Mouse (Mus musculus): ENCODE data around the gene Xaf1. TPM values are rescaled to one million over a fixed set of nuclear protein-coding genes. Genes with fewer than 3 reads are reported as not detected.
"Not testable (repeated sequence)": the region's sequence is repeated elsewhere in the genome, so short reads cannot be mapped to it uniquely, and the experiment has no call there.

Xaf1 gene
- total RNA-seq, 2 experiments from 2014 or later: 3.6 to 11.7 TPM

- no peak for ATAC-seq (replicated peaks; ENCODE audit: poor library complexity, severe bottlenecking)
Measured at GRCm38 (mm10) chr11:72310491-72310890, 9.1 kb downstream of the Xaf1 start.

DNA sequence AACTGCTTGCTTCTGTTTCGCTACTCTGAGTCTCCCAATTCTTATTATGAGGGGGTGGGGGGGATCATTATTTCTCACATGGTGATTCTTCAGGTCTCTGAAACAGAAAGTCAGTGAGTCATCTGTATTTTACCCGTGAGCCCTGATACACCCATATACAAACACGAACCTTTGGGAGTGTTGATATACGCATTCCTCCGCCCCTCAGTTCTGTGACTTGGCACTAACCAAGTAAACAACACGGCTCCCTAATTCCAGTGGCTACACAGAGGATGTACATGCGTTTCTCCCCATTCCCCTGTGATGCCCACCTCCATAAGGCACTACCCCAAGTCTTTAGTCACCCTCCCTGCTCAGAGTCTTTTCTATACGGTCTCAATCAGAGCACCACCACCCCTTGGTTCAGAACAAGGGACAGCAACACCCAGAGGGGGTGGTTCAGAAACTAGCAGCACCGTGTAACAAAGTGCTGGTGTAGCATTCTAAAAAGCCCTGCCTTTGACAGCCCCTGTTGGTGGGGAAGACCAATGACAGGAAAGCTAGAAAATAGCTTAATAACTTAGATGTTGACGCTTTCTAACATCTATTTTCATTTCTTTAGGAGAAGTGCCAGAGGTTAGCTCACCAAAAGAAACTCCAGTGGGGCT, 10.0 kb downstream of the Xaf1 start:
- no peak for ATAC-seq (replicated peaks; ENCODE audit: poor library complexity, severe bottlenecking)

DNA sequence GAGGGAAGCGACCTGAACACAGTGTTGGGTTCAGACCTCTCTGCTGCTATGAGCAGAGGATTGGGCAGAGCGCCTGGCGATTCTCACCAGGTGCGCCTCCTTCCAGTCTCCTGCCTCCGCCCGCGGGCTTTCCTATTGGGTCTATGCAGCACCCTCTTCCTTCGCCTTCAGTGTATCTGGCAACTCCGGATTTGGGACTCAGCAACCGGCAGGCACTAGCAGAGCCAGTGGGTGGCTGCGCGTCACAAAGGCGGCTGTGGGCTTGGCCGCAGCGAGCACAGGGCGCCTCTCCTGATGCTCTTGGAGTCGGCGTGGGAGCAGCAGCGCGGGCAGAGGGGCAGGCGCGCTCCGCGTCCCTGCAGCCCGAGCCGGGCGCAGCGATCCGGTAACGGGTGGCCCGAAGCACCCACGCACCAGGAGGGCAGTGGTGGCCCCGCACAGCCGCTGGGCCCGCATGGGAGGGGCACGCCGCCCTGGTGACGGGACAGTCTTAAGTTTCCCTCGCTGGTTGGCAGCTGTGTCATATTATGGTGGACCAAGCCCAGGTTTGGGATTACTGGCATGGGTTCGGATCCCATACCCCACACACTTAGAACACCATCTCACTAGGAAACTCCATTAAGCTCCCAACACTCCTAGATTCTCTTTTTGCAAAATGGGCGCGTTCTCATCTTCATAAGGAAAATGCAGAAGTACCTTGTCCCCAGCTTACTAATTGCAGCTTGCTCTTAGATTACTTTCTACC, 12.9 kb downstream of the Xaf1 start, which contains the start of gene Fbxo39:
Gene Fbxo39, plus strand, starts transcription at position 294 of the 745 bp plus-strand sequence.
- peak; percentile 48 for ATAC-seq (replicated peaks; ENCODE audit: poor library complexity, severe bottlenecking)

DNA sequence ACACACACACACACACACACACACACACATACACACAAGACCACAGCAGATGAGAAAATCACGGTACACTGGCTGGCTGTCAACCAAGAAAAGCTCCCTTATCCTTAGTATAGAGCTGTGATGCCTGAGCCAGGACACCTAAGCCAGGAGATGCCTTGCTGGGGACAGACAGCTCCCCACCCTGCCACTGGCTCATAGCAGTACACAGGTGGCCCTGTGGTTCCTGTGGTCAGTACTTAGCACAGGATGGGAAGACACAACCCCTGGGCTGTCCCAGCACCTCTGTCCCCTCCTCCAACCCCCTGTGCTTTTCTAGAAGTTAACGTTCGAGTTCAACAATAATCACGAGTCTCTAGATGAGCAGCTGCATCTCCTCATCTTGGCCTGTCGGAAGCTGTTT, 16.6 kb downstream of the Xaf1 start:
- no peak for ATAC-seq (replicated peaks; ENCODE audit: poor library complexity, severe bottlenecking)

DNA sequence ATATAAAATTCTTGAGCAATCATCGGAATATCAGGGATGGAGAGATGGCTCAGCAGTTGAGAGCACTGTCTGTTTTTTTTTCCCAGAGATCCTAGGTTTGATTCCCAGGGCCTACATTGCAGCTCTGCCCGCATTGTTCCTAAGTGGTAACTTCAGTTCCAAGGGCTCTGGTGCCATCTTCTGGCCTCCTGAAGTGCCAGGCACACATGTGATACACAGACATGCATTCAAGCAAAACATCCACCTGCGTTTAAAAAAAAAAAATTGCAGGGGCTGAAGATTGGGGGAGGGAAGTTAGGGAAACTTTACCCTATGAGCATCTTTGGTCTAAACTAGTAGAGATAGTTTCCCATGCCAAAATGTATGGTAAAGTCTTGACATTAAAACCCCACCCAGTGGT, 23.0 kb downstream of the Xaf1 start:
- ATAC-seq (replicated peaks; ENCODE audit: poor library complexity, severe bottlenecking): no peak

- peak; percentile 66 for ATAC-seq (replicated peaks; ENCODE audit: poor library complexity, severe bottlenecking)
Measured at GRCm38 (mm10) chr11:72325701-72326100, 24.3 kb downstream of the Xaf1 start.

GRCm38 (mm10) chr11:72332951-72333667, 31.7 kb downstream of the Xaf1 start:
- no peak for ATAC-seq (replicated peaks; ENCODE audit: poor library complexity, severe bottlenecking)

- no peak for ATAC-seq (replicated peaks; ENCODE audit: poor library complexity, severe bottlenecking)
Measured at GRCm38 (mm10) chr11:72334653-72335052, 33.2 kb downstream of the Xaf1 start.

DNA sequence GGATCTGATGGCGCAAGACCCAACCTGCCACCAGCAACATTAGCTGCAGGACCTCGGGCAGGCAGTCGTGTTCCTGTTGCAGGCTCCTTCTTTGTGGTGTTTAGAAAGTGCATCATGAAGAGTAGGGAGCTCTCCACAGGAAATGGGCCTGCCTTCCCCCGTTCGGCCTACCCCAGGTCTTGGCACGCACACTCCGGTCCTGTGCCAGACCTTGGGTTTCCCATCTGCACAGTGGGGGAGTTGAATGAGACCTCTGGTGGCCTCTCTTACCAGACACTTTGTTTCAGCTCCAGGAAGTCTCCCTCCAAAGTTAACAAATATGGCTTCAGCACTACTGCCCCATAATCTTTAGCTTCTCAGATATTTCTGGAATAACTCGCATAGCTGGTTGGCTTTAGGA, 35.3 kb downstream of the Xaf1 start:
- ATAC-seq (replicated peaks; ENCODE audit: poor library complexity, severe bottlenecking): peak; percentile 17; the same call in 1 of the 2 replicates

DNA sequence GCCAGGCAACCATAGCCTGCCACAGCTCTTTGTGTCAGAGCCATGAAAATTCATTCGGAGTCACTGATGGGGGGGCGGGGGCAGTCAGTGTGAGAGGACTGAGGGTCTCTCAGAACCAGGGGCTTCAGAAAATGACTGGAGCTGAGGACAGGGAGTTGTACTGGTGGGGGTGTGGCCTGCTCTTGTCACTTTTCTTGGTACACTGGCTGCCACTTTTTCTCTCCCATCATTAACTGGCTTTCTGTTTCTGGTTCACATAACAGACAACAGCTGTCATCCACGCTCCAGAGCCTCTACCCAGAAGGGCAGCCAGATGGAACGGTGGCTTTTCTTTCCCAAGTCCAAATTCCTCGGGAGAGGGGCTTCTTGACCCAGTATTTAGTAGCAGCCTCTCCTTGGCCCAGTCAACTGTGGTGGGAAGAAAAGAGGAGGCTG, 37.0 kb downstream of the Xaf1 start:
- ATAC-seq (replicated peaks; ENCODE audit: poor library complexity, severe bottlenecking): no peak

DNA sequence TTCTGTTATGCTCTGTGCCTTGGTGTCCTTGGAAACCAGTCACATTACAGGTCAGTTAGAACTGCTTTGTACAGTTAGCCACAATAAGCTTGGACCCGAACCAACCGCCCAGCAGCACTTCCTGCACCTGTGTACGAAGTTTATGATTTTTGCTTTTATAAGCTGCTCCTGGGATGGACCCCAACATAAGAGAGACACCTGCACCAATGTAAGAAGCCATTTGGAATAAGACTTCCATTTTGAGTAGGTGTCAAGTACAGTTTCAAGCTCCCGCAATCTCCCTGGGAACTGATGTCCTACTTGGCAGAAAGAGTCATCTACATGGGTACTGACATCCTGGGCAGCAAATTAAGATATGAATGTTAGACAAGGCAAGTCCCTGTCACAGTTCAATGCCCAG, 38.3 kb downstream of the Xaf1 start:
- ATAC-seq (replicated peaks; ENCODE audit: poor library complexity, severe bottlenecking): no peak

DNA sequence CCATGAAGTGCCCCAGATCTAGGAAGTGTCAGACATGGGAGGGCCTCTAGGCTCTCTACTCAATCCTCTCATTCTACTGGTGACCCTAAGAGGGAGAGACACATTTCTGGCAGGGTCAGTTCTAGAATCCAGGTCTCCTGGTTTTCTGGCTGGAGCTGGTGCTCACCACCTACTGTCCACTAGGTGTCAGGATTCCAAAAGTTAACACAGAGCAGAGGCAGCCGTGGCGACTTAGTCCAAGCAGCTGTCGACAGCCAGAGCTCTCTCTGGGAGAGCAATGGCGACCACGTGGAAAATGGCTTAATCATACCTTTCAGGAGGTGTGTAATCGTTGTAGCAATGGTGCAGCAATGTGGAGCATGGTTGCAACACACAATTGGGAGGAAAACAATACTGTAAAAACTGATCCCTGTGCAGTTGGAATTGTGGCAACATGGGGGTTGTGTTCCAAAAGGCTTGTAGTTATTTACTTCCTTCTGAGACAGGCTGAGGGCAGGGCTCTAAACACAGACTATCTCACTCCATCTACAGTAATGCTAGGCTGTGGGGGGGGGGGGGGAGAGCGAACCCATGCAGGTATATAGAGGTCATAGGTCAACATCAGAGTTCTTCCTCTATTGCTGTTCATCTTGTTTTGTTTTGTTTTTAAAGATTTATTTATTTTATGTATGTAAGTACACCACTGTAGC, 41.3 kb downstream of the Xaf1 start:
- peak; percentile 91 for ATAC-seq (replicated peaks; ENCODE audit: poor library complexity, severe bottlenecking)

- not testable (repeated sequence) for ATAC-seq (replicated peaks; ENCODE audit: poor library complexity, severe bottlenecking)
Measured at GRCm38 (mm10) chr11:72343238-72343625, 41.8 kb downstream of the Xaf1 start.

GRCm38 (mm10) chr11:72343904-72344303, 42.5 kb downstream of the Xaf1 start:
- ATAC-seq (replicated peaks; ENCODE audit: poor library complexity, severe bottlenecking): peak; percentile 36

- ATAC-seq (replicated peaks; ENCODE audit: poor library complexity, severe bottlenecking): no peak
Measured at GRCm38 (mm10) chr11:72344486-72344885, 43.1 kb downstream of the Xaf1 start.

DNA sequence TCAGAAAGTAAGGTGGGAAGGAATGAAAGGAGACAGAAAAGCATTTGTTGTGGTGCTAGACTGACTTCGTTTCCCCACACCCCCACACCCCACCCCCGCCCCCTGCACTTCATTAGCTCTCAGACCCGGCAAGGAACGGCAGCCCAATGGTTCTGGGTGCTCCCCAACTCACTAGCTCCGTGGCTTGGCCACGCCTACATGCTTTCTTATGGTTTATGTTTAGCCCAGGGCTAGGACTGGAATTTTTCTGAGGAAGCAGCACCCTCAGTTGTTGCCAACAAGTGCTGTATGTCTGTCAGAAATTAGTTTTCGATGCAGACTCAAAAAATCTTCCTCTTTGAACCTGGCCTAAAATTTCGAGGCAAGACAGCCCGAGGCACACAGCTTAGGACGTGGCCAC, 47.1 kb downstream of the Xaf1 start:
- ATAC-seq (replicated peaks; ENCODE audit: poor library complexity, severe bottlenecking): no peak

GRCm38 (mm10) chr11:72349016-72349415, 47.6 kb downstream of the Xaf1 start:
- ATAC-seq (replicated peaks; ENCODE audit: poor library complexity, severe bottlenecking): no peak

- no peak for ATAC-seq (replicated peaks; ENCODE audit: poor library complexity, severe bottlenecking)
Measured at GRCm38 (mm10) chr11:72349652-72350051, 48.2 kb downstream of the Xaf1 start.

DNA sequence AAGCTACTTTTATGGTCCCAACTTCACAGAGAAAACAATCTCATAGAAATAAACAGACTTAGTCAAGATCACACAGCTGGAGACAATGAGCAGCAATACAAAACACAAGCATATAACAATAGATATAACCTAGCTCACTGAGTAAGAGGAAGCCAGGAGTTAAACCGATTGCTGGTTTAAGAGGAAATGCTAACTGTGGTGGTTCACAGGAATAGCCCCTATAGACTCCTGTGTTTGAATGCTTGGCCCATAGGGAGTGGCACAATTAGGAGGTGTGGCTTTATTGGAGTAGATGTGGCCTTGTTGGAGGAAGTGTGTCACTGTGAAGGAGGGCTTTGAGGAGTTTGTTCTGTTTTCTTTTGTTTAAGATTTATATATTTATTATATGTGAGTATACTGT, 50.8 kb downstream of the Xaf1 start:
- ATAC-seq (replicated peaks; ENCODE audit: poor library complexity, severe bottlenecking): 0 out of 2 replicates have a peak, but pooled peaks have one; percentile 32

- no peak for ATAC-seq (replicated peaks; ENCODE audit: poor library complexity, severe bottlenecking)
Measured at GRCm38 (mm10) chr11:72353186-72353585, 51.8 kb downstream of the Xaf1 start.
